Mouse (Mus musculus) right cerebral cortex, postnatal 36 days (tissue): ENCODE measurements around the gene Nop9.

Experiments
- DNase-seq, 2 experiments: peaks; one replicate each; pipeline ENCODE4 v3.0.0; 2022; ENCODE audit warnings: low spot score in 2 of 2, mixed read lengths in 1 of 2

Gene Nop9

GRCm38 (mm10) chr14:55769087-55769703, 23.7 kb downstream of the Nop9 start:
- no peak for DNase-seq

GRCm38 (mm10) chr14:55776711-55777110, 31.2 kb downstream of the Nop9 start:
- DNase-seq, result no peak

- no peak for DNase-seq
Observed at GRCm38 (mm10) chr14:55777176-55777575, 31.7 kb downstream of the Nop9 start.

- DNase-seq, result no peak
Observed at GRCm38 (mm10) chr14:55777806-55778205, 32.3 kb downstream of the Nop9 start.

GRCm38 (mm10) chr14:55778686-55779085, 33.2 kb downstream of the Nop9 start:
- DNase-seq, result no peak

GRCm38 (mm10) chr14:55779656-55780055, 34.2 kb downstream of the Nop9 start:
- DNase-seq, result no peak

DNA sequence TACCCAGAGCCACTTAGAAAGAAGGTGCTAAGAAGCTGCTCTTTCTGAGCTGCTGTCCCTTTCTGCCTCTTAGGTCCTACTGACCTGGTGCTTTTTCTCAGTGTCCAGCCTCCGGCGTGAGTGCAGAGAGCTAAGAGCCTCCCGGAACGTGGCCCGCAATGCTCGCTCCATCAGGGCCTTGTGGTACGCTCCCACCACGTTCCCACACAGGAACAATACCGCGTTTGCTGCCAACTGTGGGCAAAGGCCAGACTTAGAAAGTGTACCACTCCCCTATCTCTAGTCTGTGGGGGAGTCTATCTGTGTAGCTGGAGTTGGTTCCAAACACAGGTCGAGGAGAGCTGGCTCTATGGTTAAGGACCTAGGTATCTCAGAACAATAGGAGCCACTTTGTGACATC, 35.2 kb downstream of the Nop9 start:
- no peak for DNase-seq

DNA sequence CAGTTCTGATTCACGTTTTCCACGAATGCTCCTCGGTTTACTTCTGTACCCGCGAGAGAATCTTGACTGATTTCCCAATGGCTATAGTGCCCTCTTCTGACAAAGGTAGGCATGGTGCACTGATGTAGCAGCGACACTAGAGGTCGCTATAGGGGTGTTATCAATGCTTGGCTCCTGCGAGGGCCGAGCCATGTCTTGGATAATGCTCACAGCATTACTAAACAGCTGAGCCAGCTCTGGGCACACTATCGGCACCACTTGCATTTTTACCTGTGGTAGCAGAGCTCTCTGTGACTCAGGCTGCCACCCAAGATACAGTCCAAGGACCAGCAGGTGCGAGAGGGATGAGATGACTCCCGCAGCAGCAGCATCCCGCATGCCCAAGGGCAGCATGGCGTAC, 35.8 kb downstream of the Nop9 start:
- peak in 1 of 2 experiments; percentile 43 for DNase-seq

DNA sequence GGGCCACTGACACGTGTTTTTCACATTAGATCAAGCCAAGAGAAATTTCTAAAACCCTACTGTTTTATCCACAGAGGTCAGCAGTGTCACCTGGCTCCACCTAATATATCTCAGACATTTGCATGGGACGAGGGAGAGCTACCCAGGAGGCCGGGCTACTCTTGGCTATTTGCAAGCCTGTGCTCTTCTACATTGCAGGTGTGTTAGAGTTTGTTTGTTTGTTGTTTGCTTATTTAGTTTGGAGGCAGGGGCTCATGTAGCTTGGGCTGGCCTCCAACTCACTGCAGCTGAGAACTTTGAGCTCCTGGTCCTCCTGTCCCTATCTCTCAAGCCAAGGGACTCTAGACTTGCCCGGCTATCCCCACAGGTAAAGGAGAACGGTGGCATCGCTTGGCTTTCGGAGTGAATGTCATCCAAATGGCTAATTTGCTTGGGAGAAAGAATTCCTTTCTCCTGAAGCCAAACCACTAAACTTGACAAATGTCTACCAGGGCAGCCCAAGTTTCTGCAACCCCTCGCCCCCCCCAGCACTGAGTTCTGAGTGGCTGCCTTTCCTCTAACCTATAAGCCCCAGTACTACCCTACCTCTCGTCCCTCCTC, 37.0 kb downstream of the Nop9 start:
- DNase-seq, result no peak

DNA sequence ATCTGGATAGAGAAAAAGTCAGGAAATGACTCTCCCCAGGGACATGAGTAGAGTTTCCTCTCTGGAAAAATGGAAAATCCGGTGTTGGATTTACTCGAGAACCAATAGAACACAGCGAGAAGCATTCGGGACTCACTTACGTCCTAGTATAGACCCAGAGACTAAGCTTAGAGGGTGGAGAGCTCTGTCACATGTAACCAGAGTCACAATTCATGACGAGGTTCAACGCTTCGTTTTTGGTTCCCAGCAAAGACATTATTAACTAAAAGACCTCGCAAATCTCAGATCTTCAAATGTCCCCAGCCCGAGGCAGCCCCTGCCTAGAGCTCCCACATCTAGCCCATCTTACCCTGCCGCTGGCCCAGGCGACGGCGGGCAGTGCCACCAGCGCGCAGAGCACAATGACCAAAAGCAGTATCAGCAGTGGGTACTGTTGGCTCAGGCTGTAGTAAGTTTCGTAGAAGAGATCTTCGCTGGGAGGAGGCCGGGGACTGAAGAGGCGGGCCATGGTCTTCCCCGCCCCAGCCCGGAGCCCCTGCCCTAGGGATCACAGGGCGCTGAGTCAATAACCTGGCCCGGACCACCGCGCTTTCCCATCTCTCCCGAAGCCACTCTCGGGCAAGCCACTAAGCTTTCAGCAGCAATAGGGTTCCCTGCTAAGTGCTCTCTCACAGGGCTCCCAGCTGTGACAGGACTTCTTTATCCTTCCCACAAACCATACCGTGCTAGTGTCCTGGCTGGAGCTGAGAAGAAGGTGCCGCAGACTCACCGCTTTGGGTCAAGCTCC, 37.9 kb downstream of the Nop9 start:
- DNase-seq, result no peak

- DNase-seq, result no peak
Observed at GRCm38 (mm10) chr14:55783958-55784235, 38.4 kb downstream of the Nop9 start, which contains the start of gene Adcy4. Adcy4 (minus strand) TSS chr14:55784095.

DNA sequence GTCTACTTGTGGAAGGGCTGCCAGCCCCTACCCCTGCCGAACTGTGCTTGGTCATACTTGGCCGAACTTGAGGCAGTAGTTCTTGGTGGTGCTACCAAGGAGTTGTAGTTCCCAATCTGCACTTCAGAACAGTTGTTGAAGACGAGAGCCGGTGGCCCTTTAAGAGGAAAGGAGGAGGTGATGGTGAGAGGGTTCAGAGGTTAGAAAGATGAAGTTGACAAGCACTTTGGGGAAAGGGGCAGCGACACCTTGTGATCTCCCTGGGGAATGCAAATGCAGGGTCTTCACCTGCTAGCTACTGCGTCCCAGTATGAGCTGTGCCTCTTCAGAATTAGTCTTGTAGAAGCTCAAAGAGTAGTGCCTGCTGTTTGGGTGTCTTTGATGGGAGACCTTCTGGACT, 39.7 kb downstream of the Nop9 start:
- DNase-seq, result no peak

- DNase-seq, result no peak
Observed at GRCm38 (mm10) chr14:55787731-55788130, 42.2 kb downstream of the Nop9 start.

DNA sequence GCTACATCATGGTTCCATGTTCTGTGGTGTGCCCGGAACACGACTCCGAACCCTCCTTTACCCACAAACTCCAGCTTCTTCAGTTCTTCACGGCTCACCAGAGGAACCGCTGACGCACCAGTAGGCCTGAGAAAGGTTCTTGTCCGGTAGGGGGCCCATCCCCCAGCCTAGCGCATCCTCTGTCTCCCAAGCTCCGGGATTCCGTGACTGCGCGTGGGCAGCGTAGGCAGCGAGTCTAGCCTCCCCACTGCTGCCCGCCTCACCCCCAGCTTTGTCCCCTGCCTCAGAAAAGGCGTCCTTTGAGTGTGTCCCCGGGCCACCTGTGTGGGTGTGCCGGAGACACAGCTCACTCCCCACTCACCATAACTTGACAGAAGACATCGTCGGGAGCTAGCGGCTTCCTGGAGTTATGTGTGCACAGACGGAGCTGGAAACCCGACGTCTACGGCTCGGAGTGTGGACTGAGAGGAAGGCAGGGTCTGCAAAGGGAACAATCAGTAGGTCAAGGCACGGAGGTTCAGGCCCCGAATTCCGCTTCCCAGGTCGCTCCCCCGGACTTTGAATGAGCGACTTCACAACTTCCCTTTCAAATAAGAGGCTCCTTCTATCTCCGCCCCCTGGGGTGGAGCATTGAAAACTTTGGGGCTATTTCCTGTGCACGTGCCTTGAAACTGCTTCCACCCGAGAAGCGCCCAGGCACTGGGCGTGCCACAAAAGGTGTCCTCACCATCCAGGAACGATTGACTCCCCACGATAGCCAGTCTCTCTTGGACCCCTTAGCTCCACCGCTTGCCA, 43.0 kb downstream of the Nop9 start, which contains the start of gene Ripk3:
Gene Ripk3 (minus strand): TSS at position 610 of the 795 bp plus-strand sequence.
- DNase-seq, result no peak

- DNase-seq, result no peak
Observed at GRCm38 (mm10) chr14:55793461-55793860, 48.0 kb downstream of the Nop9 start.

DNA sequence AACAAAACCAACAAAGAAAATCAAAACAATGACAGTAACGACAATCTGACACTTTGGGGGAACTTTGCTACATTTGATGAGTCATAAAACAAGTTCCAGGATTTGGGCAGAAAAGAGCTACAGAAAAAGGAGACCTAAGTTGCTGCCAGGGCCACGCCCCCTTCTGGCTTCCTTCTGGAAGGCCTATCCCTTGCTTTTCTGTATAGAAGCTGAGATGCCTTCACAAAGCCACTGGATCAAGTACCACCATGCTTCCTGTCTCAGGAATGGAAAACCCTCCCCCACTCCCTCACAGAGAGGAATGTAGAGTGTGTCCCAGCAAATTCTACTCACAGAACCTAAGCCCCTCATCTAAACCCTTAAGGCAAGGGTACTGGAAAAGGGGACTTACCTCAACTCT, 48.5 kb downstream of the Nop9 start:
- no peak for DNase-seq

- DNase-seq, result no peak
Observed at GRCm38 (mm10) chr14:55795380-55796163, 50.1 kb downstream of the Nop9 start.
